Mouse (Mus musculus): ENCODE results near the gene Eif4a1.

DNA sequence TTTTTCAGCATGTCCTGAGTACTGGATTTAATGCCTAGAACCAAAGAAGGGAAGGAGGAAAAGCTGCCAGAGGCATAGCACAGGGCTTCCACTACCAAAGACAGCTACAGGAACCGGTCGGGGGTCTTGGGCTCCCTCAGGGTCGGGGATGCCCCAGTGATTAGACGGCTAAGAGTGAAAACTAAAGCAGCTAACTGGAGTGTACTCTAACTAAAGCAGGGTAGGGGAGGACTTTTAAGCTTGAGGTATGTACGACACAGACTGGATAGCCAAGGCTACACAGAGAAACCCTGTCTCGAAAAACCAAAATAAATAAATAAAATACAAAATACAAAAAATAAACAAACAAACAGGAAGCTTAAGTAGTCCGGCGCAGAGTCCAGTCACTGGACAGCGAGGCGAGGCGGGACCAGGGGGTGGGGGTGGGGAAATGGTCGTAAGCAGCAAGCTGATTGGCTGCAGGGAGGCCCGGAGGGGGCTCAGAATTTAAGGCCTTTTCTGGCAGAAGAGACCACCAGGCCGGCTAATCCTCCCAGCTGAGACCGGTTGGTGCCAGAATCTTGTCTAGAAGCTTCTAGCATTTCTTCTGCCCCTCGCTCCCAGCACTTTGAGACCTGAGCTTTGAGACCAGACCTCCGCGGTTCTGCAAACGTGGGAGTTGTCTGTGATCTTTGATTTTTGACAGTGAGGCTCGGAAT, 50.5 kb downstream of the Eif4a1 start, which contains the start of gene Sat2:
- no peak for TF ChIP-seq CTCF (IDR thresholded peaks at IDR 0.05; ENCODE audit: borderline replicate concordance, control insufficient read depth, extremely low read depth, insufficient read depth, low read length, poor library complexity)
- no peak for TF ChIP-seq POLR2A (IDR thresholded peaks at IDR 0.05; ENCODE audit: control insufficient read depth, extremely low read depth, insufficient read depth, low read length, poor library complexity)

All from thymus, adult 2 months (tissue).